Mouse (Mus musculus) megakaryocyte, embryonic 14.5 days (primary cell): ENCODE data around the gene 4933427D14Rik. TPM values are rescaled to one million over a fixed set of nuclear protein-coding genes. Genes with fewer than 3 reads are reported as not detected.

ENCODE experiments used
- H3K27me3 ChIP-seq: replicated peaks from 2 replicates; pipeline ENCODE3; 2012; ENCODE audit warnings: inconsistent platforms
- H3K36me3 ChIP-seq: replicated peaks from 2 replicates; pipeline ENCODE3; 2012; ENCODE audit warnings: low read length, inconsistent platforms, mixed read lengths
- H3K4me1 ChIP-seq: 2 replicates; pipeline ENCODE4 v1.6.1; 2012; ENCODE audit warnings: inconsistent platforms
- H3K4me3 ChIP-seq: replicated peaks from 2 replicates; pipeline ENCODE3; 2012; ENCODE audit warnings: moderate library complexity, mild to moderate bottlenecking, inconsistent platforms
- H3K9me3 ChIP-seq: 2 replicates; pipeline ENCODE4 v1.6.1; 2012; ENCODE audit warnings: inconsistent platforms
- FLI1 ChIP-seq: IDR thresholded peaks from 2 replicates; pipeline ENCODE4 v1.6.1; 2012; ENCODE audit warnings: low read length, inconsistent platforms, mixed read lengths
- GATA1 ChIP-seq: IDR thresholded peaks from 3 replicates; pipeline ENCODE4 v1.6.1; 2012; ENCODE audit warnings: mixed read lengths, low read length, inconsistent platforms, borderline replicate concordance
- polyA plus RNA-seq: library from polyadenylated mRNA; stranded (reverse); fragments of >175 nt; gene quantifications from 2 replicates; pipeline ENCODE4 v1.2.3, GENCODE M21; 2012; ENCODE audit warnings: low replicate concordance; ENCODE audit not compliant: insufficient read depth

Gene 4933427D14Rik
- polyA plus RNA-seq, 1 experiment, result 1.2 TPM

GRCm38 (mm10) chr11:72145877-72146248 lies 61.4 kb downstream of the 4933427D14Rik start:
- Histone ChIP-seq H3K4me1 (0 out of 2 replicates have a peak, but pooled peaks cover 3% of the 10 kb centered on the region), H3K36me3 (no peaks in the 10 kb centered on the region), H3K4me3 (no peak overlapping the region), H3K27me3 (peaks cover 59% of the 10 kb centered on the region), H3K9me3 (no peaks in the 10 kb centered on the region)
- no peak for TF ChIP-seq GATA1
- TF ChIP-seq FLI1, result no peak

GRCm38 (mm10) chr11:72145182-72145876 lies 61.9 kb downstream of the 4933427D14Rik start:
- Histone ChIP-seq H3K9me3 (no peaks in the 10 kb centered on the region), H3K4me3 (no peak overlapping the region), H3K27me3 (peaks cover 63% of the 10 kb centered on the region), H3K36me3 (no peaks in the 10 kb centered on the region), H3K4me1 (0 out of 2 replicates have a peak, but pooled peaks cover 3% of the 10 kb centered on the region)
- TF ChIP-seq FLI1, result no peak
- no peak for TF ChIP-seq GATA1

GRCm38 (mm10) chr11:72142889-72143288 lies 64.4 kb downstream of the 4933427D14Rik start:
- 0 out of 2 replicates have a peak, but pooled peaks cover 3% of the 10 kb centered on the region for H3K4me1 ChIP-seq
- no peak overlapping the region for H3K4me3 ChIP-seq
- no peaks in the 10 kb centered on the region for H3K9me3 ChIP-seq
- no peak for TF ChIP-seq FLI1
- TF ChIP-seq GATA1, result no peak
- no peaks in the 10 kb centered on the region for H3K36me3 ChIP-seq
- peaks cover 70% of the 10 kb centered on the region for H3K27me3 ChIP-seq

- Histone ChIP-seq H3K27me3 (peaks cover 84% of the 10 kb centered on the region), H3K36me3 (no peaks in the 10 kb centered on the region), H3K4me3 (no peak overlapping the region), H3K9me3 (no peaks in the 10 kb centered on the region), H3K4me1 (peaks cover 4% of the 10 kb centered on the region)
- no peak for TF ChIP-seq FLI1
- TF ChIP-seq GATA1, result no peak
Measured at GRCm38 (mm10) chr11:72140198-72140597, 67.1 kb downstream of the 4933427D14Rik start.

GRCm38 (mm10) chr11:72136231-72136982 lies 70.9 kb downstream of the 4933427D14Rik start:
- TF ChIP-seq FLI1 (no peak), GATA1 (no peak)
- Histone ChIP-seq H3K27me3 (peaks cover 92% of the 10 kb centered on the region), H3K4me3 (no peak overlapping the region), H3K36me3 (no peaks in the 10 kb centered on the region), H3K4me1 (peaks cover 5% of the 10 kb centered on the region), H3K9me3 (no peaks in the 10 kb centered on the region)

- peak within 1 kb of the TSS; percentile 50 for H3K4me3 ChIP-seq
- peaks cover 94% of the 10 kb centered on the region for H3K27me3 ChIP-seq
- no peaks in the 10 kb centered on the region for H3K36me3 ChIP-seq
- no peaks in the 10 kb centered on the region for H3K9me3 ChIP-seq
- TF ChIP-seq FLI1, result no peak
- TF ChIP-seq GATA1, result no peak
- peaks cover 5% of the 10 kb centered on the region for H3K4me1 ChIP-seq
Measured at GRCm38 (mm10) chr11:72135383-72136158, 71.7 kb downstream of the 4933427D14Rik start, which contains the start of gene Pitpnm3. Gene Pitpnm3, minus strand, starts transcription at chr11:72135778.

- TF ChIP-seq FLI1, result no peak
- no peak for TF ChIP-seq GATA1
- H3K4me3 ChIP-seq, result no peak overlapping the region
- no peaks in the 10 kb centered on the region for H3K36me3 ChIP-seq
- H3K4me1 ChIP-seq, result peaks cover 5% of the 10 kb centered on the region
- peaks cover 98% of the 10 kb centered on the region for H3K27me3 ChIP-seq
- H3K9me3 ChIP-seq, result no peaks in the 10 kb centered on the region
Measured at GRCm38 (mm10) chr11:72134536-72135382, 72.5 kb downstream of the 4933427D14Rik start.

- Histone ChIP-seq H3K4me3 (no peak overlapping the region), H3K4me1 (peaks cover 5% of the 10 kb centered on the region), H3K9me3 (no peaks in the 10 kb centered on the region), H3K36me3 (no peaks in the 10 kb centered on the region), H3K27me3 (peaks cover 95% of the 10 kb centered on the region)
- no peak for TF ChIP-seq GATA1
- no peak for TF ChIP-seq FLI1
Measured at GRCm38 (mm10) chr11:72133075-72133474, 74.2 kb downstream of the 4933427D14Rik start.

- H3K36me3 ChIP-seq, result no peaks in the 10 kb centered on the region
- peaks cover 5% of the 10 kb centered on the region for H3K4me1 ChIP-seq
- peaks cover 91% of the 10 kb centered on the region for H3K27me3 ChIP-seq
- H3K9me3 ChIP-seq, result no peaks in the 10 kb centered on the region
- TF ChIP-seq GATA1 (no peak), FLI1 (no peak)
- no peak overlapping the region for H3K4me3 ChIP-seq
Measured at GRCm38 (mm10) chr11:72132266-72132665, 75.0 kb downstream of the 4933427D14Rik start.
